Mouse (Mus musculus): Measurements from ENCODE around the gene Sympk. TPM values are rescaled to one million over a fixed set of nuclear protein-coding genes. Genes with fewer than 3 reads are reported as not detected.
A peak's percentile ranks its signal among the peaks of the same experiment; 100 is the strongest.

Sympk gene
- polyA plus RNA-seq (2014; fragmentation: Nextera tagmentation; extraction: Ambion mirVana): 15.8 and 16.3 TPM in 2 replicates

DNA sequence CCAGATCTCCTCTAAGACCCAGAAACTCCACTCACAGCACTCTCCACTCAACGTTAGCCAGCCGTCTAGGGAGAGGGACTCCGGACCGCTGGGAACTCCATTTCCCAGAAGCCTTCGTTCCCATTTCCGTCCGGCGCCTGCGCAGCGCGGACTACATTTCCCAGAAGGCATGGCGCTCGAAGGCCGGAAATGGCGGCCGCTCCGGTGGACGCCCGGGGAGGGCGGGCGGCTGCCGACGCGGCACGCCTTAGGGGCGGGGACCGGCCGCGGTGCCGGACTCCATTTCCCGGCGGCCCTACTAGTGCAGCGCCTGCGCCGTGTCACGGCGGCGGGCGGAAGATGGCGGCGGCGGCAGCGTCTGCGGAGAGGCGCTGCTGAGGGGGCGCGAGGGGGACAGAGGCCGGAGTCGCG, at the start of gene Sympk:
TSS of gene Sympk (plus strand) at position 282 of the 411 bp plus-strand sequence.
- H3K4me2 ChIP-seq (ENCODE audit: low read length): peak within 1 kb of the TSS; percentile 87
- H3K4me1 ChIP-seq (ENCODE audit: control insufficient read depth in 2 of 2, insufficient read depth in 2 of 2, low read length in 2 of 2): peaks cover 7 to 22% of the 10 kb centered on the region in 2 experiments
- WGBS: 0% methylated on average over 50 of the region's 50 CpGs
- H3K27me3 ChIP-seq (ENCODE audit: control insufficient read depth, insufficient read depth, low read length): peaks cover 37% of the 10 kb centered on the region
- peaks cover 7% of the 10 kb centered on the region for H3K36me3 ChIP-seq (ENCODE audit: control insufficient read depth, insufficient read depth, low read length)
- H3K9me3 ChIP-seq (ENCODE audit: control insufficient read depth, low read length): no peaks in the 10 kb centered on the region
- peak within 1 kb of the TSS; percentile 95 to 99 for H3K4me3 ChIP-seq (ENCODE audit: control insufficient read depth in 1 of 2, insufficient read depth in 1 of 2, low read depth in 1 of 2, low read length in 2 of 2)
- peak within 1 kb of the TSS; percentile 59 to 72 for H3K27ac ChIP-seq (replicated peaks in 1 of 2; ENCODE audit: control insufficient read depth in 1 of 2, insufficient read depth in 1 of 2, low read depth in 2 of 2, low read length in 2 of 2)
- H3K9ac ChIP-seq (ENCODE audit: low read length): peak within 1 kb of the TSS; percentile 97
- ATAC-seq (ENCODE audit: insufficient number of reproducible peaks, insufficient read depth, low FRiP score, low read depth): peak; percentile 91

DNA sequence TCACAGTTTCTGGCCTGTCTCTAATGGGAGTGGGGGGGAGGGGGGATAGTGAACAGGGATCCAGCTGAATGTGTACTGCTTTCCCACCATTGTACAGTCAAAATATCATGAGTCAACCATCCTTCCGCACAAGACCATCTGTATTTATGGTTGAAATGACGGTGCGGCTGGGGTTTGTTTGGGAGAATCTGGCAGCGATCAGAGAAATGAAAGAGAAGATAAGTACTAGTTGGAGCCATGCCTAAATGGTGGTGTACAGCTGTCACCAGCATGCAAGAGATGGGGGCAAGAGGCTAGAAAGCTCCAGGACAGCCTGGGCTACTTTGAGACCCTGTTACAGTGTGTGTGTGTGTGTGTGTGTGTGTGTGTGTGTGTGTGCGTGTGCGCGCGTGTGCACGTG, 45.8 kb upstream of the Sympk start:
- no peaks in the 10 kb centered on the region for H3K4me1 ChIP-seq (ENCODE audit: control insufficient read depth in 2 of 2, insufficient read depth in 2 of 2, low read length in 2 of 2)
- no peaks in the 10 kb centered on the region for H3K9me3 ChIP-seq (ENCODE audit: control insufficient read depth, low read length)
- H3K9ac ChIP-seq (ENCODE audit: low read length): no peak overlapping the region
- H3K27me3 ChIP-seq (ENCODE audit: control insufficient read depth, insufficient read depth, low read length): no peaks in the 10 kb centered on the region
- no peaks in the 10 kb centered on the region for H3K36me3 ChIP-seq (ENCODE audit: control insufficient read depth, insufficient read depth, low read length)
- ATAC-seq (ENCODE audit: insufficient number of reproducible peaks, insufficient read depth, low FRiP score, low read depth): no peak
- H3K4me2 ChIP-seq (ENCODE audit: low read length): no peak overlapping the region
- H3K27ac ChIP-seq (replicated peaks in 1 of 2; ENCODE audit: control insufficient read depth in 1 of 2, insufficient read depth in 1 of 2, low read depth in 2 of 2, low read length in 2 of 2): no peak overlapping the region
- WGBS: 83% methylated on average over 9 of the region's 9 CpGs
- H3K4me3 ChIP-seq (ENCODE audit: control insufficient read depth in 1 of 2, insufficient read depth in 1 of 2, low read depth in 1 of 2, low read length in 2 of 2): no peak overlapping the region

DNA sequence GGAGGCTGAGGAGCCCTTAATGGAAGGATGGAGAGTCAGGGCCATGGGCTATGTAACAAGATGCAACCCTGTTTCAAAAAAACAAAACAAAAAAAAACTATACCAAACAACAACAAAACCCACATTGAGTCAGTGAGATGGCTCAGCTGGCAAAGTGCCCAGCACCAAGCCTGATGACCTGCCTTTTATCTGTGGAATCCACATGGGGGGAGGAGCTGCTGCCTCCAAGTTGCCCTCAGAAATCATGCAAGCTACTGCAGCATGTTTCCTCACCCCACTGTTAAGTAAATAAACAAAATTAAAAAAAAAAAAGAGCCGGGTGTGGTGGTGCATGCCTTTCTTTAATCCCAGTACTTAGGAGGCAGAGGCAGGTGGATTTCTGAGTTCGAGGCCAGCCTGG, 37.7 kb upstream of the Sympk start:
- 46% methylated on average over 2 of the region's 2 CpGs for WGBS
- Histone ChIP-seq H3K27me3 (ENCODE audit: control insufficient read depth, insufficient read depth, low read length) (peaks cover 7% of the 10 kb centered on the region; the same call in 1 of the 2 replicates), H3K36me3 (ENCODE audit: control insufficient read depth, insufficient read depth, low read length) (no peaks in the 10 kb centered on the region), H3K4me1 (ENCODE audit: control insufficient read depth in 2 of 2, insufficient read depth in 2 of 2, low read length in 2 of 2) (peaks cover 5 to 8% of the 10 kb centered on the region in 2 experiments), H3K9ac (ENCODE audit: low read length) (no peak overlapping the region), H3K27ac (replicated peaks in 1 of 2; ENCODE audit: control insufficient read depth in 1 of 2, insufficient read depth in 1 of 2, low read depth in 2 of 2, low read length in 2 of 2) (no peak overlapping the region), H3K4me3 (ENCODE audit: control insufficient read depth in 1 of 2, insufficient read depth in 1 of 2, low read depth in 1 of 2, low read length in 2 of 2) (no peak overlapping the region), H3K9me3 (ENCODE audit: control insufficient read depth, low read length) (no peaks in the 10 kb centered on the region), H3K4me2 (ENCODE audit: low read length) (no peak overlapping the region)
- ATAC-seq (ENCODE audit: insufficient number of reproducible peaks, insufficient read depth, low FRiP score, low read depth): no peak

DNA sequence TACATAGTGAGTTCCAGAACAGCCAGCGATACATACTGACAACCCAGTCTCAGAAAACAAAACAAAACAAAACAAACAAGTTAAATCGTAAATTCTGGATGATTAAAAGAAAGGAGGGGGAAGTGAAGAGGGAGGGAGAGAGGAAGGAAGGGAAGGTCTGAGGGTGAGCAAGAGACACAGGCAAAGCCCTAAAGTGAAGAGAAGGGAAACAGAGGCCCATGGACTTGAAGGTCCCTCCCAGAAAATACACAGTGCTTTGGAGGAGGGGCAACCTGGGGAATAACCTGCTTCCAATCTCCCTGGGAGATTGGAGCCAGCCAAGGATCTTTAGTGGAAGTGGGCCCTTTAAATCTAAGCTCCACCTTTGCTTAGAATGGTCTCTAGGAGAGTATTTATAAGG, 37.1 kb upstream of the Sympk start, which contains the start of gene Nanos2:
TSS of gene Nanos2 (plus strand) at position 301 of the 400 bp plus-strand sequence.
- no peak within 1 kb of the TSS for H3K4me2 ChIP-seq (ENCODE audit: low read length)
- peaks cover 13% of the 10 kb centered on the region for H3K27me3 ChIP-seq (ENCODE audit: control insufficient read depth, insufficient read depth, low read length)
- no peak within 1 kb of the TSS for H3K4me3 ChIP-seq (ENCODE audit: control insufficient read depth in 1 of 2, insufficient read depth in 1 of 2, low read depth in 1 of 2, low read length in 2 of 2)
- no peak for ATAC-seq (ENCODE audit: insufficient number of reproducible peaks, insufficient read depth, low FRiP score, low read depth)
- no peak within 1 kb of the TSS for H3K27ac ChIP-seq (replicated peaks in 1 of 2; ENCODE audit: control insufficient read depth in 1 of 2, insufficient read depth in 1 of 2, low read depth in 2 of 2, low read length in 2 of 2)
- 77% methylated on average over 2 of the region's 2 CpGs for WGBS
- H3K9ac ChIP-seq (ENCODE audit: low read length): no peak within 1 kb of the TSS
- H3K4me1 ChIP-seq (ENCODE audit: control insufficient read depth in 2 of 2, insufficient read depth in 2 of 2, low read length in 2 of 2): peaks cover 5 to 14% of the 10 kb centered on the region in 2 experiments
- no peaks in the 10 kb centered on the region for H3K36me3 ChIP-seq (ENCODE audit: control insufficient read depth, insufficient read depth, low read length)
- no peaks in the 10 kb centered on the region for H3K9me3 ChIP-seq (ENCODE audit: control insufficient read depth, low read length)

DNA sequence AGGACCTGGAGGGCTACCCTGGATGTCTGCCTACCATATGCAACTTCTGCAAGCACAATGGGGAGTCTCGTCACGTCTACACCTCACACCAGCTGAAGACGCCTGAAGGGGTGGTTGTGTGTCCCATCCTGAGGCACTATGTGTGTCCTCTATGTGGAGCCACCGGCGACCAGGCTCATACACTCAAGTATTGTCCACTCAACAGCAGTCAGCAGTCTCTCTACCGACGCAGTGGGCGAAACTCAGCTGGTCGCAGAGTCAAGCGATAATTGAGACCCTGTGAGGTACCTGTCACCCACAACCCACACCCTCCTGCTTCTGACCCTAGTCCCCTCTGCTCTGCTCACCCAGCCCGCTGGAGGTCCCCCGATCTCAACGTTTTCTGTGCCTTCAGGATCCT, 36.4 kb upstream of the Sympk start:
- H3K4me1 ChIP-seq (ENCODE audit: control insufficient read depth in 2 of 2, insufficient read depth in 2 of 2, low read length in 2 of 2): peaks cover 5 to 18% of the 10 kb centered on the region in 2 experiments
- H3K27me3 ChIP-seq (ENCODE audit: control insufficient read depth, insufficient read depth, low read length): peaks cover 19% of the 10 kb centered on the region
- no peak overlapping the region for H3K9ac ChIP-seq (ENCODE audit: low read length)
- no peak overlapping the region for H3K4me2 ChIP-seq (ENCODE audit: low read length)
- H3K9me3 ChIP-seq (ENCODE audit: control insufficient read depth, low read length): no peaks in the 10 kb centered on the region
- H3K36me3 ChIP-seq (ENCODE audit: control insufficient read depth, insufficient read depth, low read length): no peaks in the 10 kb centered on the region
- no peak for ATAC-seq (ENCODE audit: insufficient number of reproducible peaks, insufficient read depth, low FRiP score, low read depth)
- WGBS: 58% methylated on average over 13 of the region's 13 CpGs
- H3K4me3 ChIP-seq (ENCODE audit: control insufficient read depth in 1 of 2, insufficient read depth in 1 of 2, low read depth in 1 of 2, low read length in 2 of 2): no peak overlapping the region
- H3K27ac ChIP-seq (replicated peaks in 1 of 2; ENCODE audit: control insufficient read depth in 1 of 2, insufficient read depth in 1 of 2, low read depth in 2 of 2, low read length in 2 of 2): no peak overlapping the region

DNA sequence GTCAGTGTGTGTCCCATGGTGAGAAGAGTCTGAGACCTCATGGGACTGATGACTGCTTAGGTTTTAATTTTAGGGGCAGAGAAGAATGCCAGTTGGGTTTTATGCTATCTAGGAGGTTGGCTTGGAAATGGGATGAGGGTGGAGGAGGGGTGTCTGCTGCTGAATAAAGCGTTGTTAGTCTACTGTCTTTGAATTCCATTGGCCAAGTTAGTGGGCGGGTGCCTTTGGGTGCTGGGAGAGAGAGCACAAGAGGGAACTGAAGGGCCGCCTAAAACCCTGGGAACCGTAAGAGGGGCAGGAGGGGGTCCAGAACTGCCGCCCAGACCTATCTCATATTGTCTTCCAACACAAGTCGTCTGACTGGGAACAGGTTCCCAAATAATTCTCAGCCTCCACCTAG, 35.4 kb upstream of the Sympk start:
- Histone ChIP-seq H3K9me3 (ENCODE audit: control insufficient read depth, low read length) (no peaks in the 10 kb centered on the region), H3K27me3 (ENCODE audit: control insufficient read depth, insufficient read depth, low read length) (peaks cover 26% of the 10 kb centered on the region), H3K27ac (replicated peaks in 1 of 2; ENCODE audit: control insufficient read depth in 1 of 2, insufficient read depth in 1 of 2, low read depth in 2 of 2, low read length in 2 of 2) (no peak overlapping the region), H3K4me3 (ENCODE audit: control insufficient read depth in 1 of 2, insufficient read depth in 1 of 2, low read depth in 1 of 2, low read length in 2 of 2) (no peak overlapping the region), H3K9ac (ENCODE audit: low read length) (no peak overlapping the region), H3K4me2 (ENCODE audit: low read length) (no peak overlapping the region), H3K36me3 (ENCODE audit: control insufficient read depth, insufficient read depth, low read length) (no peaks in the 10 kb centered on the region), H3K4me1 (ENCODE audit: control insufficient read depth in 2 of 2, insufficient read depth in 2 of 2, low read length in 2 of 2) (peaks cover 5 to 18% of the 10 kb centered on the region in 2 experiments)
- WGBS: 63% methylated on average over 6 of the region's 6 CpGs
- ATAC-seq (ENCODE audit: insufficient number of reproducible peaks, insufficient read depth, low FRiP score, low read depth): no peak

DNA sequence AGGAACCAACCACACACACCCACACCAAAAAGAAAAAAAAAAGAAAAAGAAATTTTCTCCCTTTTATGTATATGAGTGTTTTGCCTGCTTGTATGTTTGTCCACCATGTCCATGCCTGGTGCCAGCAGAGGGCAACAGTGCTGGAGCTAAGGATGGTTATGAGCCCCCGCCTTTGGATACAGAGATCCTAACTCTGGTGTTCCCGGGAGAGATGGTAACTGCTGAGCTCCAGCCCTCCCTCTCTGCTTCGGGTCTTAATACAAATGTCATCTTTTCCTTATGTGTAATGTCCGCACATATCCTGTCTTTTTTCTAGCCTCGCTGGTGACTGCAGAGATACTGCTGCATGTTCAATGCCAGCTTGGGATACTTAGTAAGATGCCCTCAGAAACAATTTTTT, 34.2 kb upstream of the Sympk start:
- no peak overlapping the region for H3K9ac ChIP-seq (ENCODE audit: low read length)
- peaks cover 5 to 18% of the 10 kb centered on the region in 2 experiments for H3K4me1 ChIP-seq (ENCODE audit: control insufficient read depth in 2 of 2, insufficient read depth in 2 of 2, low read length in 2 of 2)
- ATAC-seq (ENCODE audit: insufficient number of reproducible peaks, insufficient read depth, low FRiP score, low read depth): no peak
- no peaks in the 10 kb centered on the region for H3K36me3 ChIP-seq (ENCODE audit: control insufficient read depth, insufficient read depth, low read length)
- peak overlapping the region; percentile 77 for H3K4me2 ChIP-seq (ENCODE audit: low read length)
- 12% methylated on average over 5 of the region's 5 CpGs for WGBS
- H3K27ac ChIP-seq (replicated peaks in 1 of 2; ENCODE audit: control insufficient read depth in 1 of 2, insufficient read depth in 1 of 2, low read depth in 2 of 2, low read length in 2 of 2): peak overlapping the region; percentile 22 to 60; a peak in 3 of 4 replicates
- H3K27me3 ChIP-seq (ENCODE audit: control insufficient read depth, insufficient read depth, low read length): peaks cover 26% of the 10 kb centered on the region
- peak overlapping the region; percentile 42 to 45; a peak in 3 of 4 replicates for H3K4me3 ChIP-seq (ENCODE audit: control insufficient read depth in 1 of 2, insufficient read depth in 1 of 2, low read depth in 1 of 2, low read length in 2 of 2)
- no peaks in the 10 kb centered on the region for H3K9me3 ChIP-seq (ENCODE audit: control insufficient read depth, low read length)

Data from heart, embryonic 14.5 days (tissue).